Mouse (Mus musculus): ENCODE results near the gene Myom1.

Gene Myom1

DNA sequence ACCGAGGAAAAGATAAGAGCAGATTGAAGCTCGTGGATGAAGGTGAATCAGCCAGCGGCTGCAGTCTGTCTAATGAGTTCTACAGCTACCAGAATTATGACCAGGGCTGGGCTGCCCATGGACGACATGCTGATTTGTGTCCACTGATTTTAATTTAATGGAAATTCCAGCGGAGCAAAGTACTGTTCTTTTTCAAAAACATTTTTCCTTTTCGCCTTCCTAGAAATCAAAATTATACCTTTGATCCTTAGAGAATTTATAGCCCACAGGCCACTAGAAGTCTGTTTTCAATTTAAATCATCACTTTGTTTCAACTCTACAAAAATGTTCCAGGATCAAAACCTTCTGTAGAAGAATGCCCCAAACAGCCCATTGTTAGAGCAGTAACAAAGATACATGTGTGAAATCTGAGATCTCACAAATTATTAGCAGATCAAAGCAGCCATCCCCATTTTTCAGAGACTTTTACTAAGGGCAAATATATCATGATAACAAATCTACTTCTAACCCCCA, 108.4 kb downstream of the Myom1 start:
- no peak for DNase-seq

- DNase-seq, result no peak
Observed at GRCm38 (mm10) chr17:71112689-71113088, 110.3 kb downstream of the Myom1 start.

DNA sequence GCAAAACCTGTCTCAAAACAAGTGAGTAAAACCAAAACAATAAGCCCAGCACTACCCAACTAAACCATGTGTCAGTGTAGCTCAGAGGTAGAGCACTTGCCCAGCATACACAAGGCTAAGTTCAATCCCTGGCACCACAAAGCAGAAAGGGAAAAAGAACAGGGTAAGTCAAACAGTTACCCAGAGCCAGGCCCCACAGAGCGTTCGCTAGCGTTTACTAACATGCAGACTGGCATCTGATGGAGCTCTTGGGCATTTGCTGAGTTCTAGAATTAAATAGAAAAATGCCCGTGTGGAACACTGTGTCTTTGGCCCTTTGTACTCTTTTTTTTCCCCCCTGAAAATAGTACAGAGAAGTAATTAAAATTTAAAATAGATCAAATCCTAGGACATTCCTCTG, 111.8 kb downstream of the Myom1 start:
- DNase-seq, result no peak

DNA sequence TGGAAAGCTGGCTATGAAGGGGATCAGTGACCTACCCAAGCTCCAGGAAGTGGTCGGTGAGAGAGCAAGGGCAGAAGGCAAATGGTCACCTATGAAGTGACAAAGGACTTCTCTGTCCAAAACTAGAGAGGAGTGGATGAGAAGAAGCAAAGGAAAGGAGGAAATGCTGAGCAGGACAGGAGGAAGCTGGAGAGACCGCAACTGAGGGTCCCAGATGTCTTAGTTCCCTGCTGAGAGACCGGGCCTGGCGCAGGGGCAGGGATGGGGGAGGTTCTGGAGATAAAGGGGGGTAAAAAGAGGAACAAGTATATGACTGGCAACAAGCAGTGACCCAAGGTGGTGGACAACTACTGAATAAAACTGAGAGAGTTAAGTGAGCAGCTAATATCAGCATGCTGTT, 115.5 kb downstream of the Myom1 start:
- no peak for DNase-seq

- DNase-seq, result no peak
Observed at GRCm38 (mm10) chr17:71118607-71119006, 116.2 kb downstream of the Myom1 start.

DNA sequence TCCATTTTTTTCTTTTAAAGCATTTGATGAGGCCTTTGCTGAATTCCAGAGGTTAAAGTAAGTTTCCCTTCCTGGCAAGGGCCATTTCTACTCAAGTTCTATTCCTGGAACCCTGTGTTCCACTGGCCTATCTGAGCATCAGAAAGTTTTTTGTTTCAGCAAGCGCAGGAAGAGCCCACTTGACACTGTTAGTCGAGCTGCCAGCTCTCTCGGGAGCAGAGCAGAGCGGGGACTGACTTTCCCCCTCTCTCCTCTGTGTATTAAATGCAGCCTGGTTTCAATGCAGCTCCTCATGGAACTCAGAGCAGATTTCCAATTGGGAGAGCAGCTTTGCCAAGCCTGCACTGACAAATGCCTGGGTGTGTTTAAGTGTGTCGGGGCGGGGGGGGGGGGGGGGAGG, 118.2 kb downstream of the Myom1 start:
- no peak for DNase-seq

- DNase-seq, result no peak
Observed at GRCm38 (mm10) chr17:71124061-71124670, 121.7 kb downstream of the Myom1 start.

- no peak for DNase-seq
Observed at GRCm38 (mm10) chr17:71124674-71125073, 122.2 kb downstream of the Myom1 start.

DNA sequence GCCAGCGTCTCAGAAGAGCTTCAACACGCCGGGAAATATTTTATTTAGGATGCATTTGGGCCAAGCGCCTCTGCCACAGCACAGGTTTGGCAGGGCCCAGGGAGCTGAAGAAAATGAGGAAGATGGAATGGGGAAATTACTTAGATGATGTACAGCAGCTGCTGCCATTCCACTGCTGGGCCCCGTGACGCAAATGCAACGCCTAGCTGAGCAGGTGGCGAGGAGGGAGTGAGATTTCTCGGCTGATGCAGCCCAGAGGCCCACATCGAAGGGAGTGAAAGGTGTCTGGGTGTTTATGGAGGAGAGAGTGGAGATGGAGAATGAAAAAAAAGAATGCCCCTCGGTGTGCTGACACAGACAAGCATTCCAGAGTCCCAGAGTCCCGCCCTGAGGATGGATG, 123.1 kb downstream of the Myom1 start:
- no peak for DNase-seq

- no peak for DNase-seq
Observed at GRCm38 (mm10) chr17:71126001-71126400, 123.6 kb downstream of the Myom1 start.

GRCm38 (mm10) chr17:71127464-71128110, 125.2 kb downstream of the Myom1 start:
- DNase-seq, result no peak

DNA sequence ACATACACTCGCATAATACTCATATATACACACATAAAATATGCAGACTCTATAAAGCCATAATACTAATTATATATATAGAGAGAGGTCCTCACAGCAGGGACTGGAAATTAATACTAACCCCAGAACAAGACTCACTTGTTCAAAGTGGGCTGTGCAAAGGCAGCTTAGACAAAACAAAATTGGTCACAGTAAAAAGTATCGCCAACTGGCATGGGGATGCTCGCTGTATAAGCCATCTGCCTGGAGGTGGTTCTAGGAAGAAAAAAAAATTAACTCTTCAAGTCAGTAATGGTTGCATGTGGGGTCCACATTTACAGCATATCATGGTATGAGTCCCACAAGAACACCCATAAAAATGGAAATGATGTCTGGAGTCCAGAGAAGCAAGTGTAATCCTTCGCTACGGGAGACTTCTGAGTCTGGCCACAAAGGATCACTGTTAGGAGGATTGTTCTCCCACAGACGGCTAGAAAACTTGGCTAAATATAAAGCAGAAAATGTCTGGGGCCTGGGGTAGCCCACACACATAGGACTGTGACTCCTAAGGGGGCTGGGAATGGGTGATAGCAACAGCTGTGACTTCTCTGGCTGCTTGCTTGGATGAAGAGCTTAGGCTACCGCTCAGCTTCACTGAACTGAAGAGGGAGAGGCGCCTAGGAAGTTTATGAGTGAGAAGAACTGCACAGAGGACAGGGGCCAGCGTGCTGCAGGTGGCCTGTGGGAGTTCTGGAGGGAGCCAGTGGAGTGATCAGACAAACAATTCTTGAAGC, 127.2 kb downstream of the Myom1 start:
- DNase-seq, result no peak

DNA sequence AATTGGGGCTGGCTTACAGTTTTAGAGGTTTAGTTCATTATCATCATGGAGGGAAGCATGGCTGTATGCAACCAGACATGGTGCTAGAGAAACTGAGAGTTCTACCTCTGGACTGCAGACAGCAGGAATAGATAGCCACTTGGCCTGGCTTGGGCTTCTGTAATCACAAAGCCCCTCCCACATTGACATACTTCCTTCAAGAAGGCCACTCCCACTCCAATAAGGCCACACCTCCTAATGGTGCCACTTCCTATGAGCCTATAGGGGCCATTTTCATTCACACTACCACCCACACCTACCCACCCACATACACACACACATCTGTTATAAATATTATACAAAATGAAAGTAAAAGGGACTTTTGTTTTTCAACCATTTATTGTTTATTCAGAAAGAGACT, 129.8 kb downstream of the Myom1 start:
- no peak for DNase-seq

DNA sequence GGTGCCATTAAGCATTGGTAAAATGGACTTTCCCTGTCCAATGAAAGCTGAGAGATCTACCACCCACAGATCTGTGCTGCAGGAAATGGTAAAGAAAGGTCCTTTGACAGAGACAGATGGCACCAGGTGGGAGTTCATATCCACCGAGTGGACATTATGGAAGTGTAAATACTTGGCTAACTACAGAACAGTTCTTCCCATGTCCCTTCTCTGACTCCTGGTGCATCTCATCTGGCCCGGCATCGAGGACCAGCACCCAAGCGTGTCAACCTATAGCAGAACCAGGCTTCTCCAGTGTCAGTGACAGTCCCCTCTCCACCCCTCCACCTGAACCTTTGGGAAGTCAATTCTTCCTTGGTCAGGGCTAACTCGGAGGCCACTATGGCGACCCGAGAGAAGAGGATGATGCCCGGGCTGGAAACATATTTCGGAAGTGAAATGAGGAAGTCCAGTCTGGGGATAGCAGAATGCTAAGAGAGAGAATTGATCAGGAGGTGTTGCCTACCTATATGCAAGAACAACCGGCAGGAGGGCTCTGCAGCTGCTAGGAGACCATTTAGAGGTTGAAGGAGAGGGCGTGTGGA, 130.5 kb downstream of the Myom1 start:
- DNase-seq, result no peak

- DNase-seq, result no peak
Observed at GRCm38 (mm10) chr17:71134441-71134955, 132.1 kb downstream of the Myom1 start.

GRCm38 (mm10) chr17:71135108-71135507, 132.7 kb downstream of the Myom1 start:
- DNase-seq, result no peak

DNA sequence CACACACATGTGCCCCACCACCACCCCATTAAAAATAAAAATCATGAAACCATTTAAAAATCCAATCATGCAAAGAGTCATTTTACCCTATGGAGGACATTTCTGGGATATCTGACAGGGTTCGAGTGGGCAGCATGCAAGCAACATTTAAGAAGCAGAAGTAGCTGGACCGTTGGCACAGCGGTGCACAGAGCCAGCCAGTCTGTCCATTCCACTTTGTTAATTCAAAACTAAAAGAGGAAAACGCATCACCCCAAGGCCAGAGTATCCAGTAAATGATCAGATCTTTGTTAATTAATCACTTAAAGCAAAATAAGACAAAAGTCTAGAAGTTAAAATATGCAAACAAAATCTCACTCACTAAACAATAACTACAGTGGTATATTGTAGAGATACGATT, 133.4 kb downstream of the Myom1 start:
- DNase-seq, result no peak

DNA sequence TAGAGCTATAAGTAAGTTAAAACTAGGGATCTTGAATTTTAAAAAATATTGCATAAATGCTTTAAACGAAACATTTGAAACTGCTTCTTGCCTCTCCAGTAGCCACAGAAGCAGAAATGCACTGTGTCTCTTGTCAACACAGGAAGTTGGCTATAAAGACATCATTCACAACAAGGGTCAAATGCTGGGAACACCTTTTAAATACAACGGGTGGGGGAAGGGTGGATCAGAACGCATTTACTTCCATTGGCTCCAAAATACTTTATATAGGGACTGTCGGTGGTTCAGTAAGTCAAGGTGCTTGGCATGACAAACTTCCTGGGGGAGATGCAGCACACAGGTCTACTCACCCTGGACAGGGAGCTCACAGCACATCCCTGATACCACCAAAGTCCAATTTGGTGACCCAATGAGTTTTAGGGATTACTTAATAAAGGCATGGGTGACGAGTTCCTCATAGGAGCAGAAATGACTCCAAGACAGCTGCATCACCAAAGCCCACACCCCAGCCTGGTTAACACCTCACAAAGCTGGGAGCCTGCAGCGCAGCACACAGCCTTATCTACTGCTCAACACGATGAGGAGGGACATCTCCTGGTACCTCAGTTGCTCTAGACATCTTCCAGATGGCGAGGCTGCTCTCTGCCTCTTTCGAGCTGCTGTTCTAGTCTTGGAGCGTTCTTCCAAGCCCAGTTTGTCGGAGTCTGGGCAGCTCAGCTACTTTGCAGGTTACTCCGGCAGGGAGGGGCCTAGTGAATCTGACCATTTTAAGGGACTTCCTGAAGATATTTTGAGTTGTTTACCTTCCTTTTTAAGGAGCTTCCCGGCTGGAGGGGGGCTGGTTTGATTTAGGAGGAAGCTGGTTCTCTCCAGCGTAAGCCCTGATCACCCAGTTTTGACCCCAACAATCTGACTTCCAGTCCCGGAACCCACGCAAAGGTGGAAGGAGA, 134.2 kb downstream of the Myom1 start:
- no peak for DNase-seq

GRCm38 (mm10) chr17:71137334-71137721, 134.9 kb downstream of the Myom1 start:
- no peak for DNase-seq

GRCm38 (mm10) chr17:71142068-71142467, 139.6 kb downstream of the Myom1 start:
- DNase-seq, result no peak

GRCm38 (mm10) chr17:71143155-71143554, 140.7 kb downstream of the Myom1 start:
- no peak for DNase-seq
